Mouse (Mus musculus): ENCODE results near the gene Gm20388.

The Gm20388 gene

GRCm38 (mm10) chr8:120406008-120406632 lies 495.5 kb downstream of the Gm20388 start:
- DNase-seq: no peak

- peak; percentile 92 for DNase-seq
Observed at GRCm38 (mm10) chr8:120407701-120408240, 497.1 kb downstream of the Gm20388 start.

GRCm38 (mm10) chr8:120408241-120409215 lies 497.9 kb downstream of the Gm20388 start:
- peak; percentile 56 for DNase-seq

GRCm38 (mm10) chr8:120409371-120410013 lies 498.9 kb downstream of the Gm20388 start:
- peak; percentile 61 for DNase-seq

GRCm38 (mm10) chr8:120411059-120411458 lies 500.4 kb downstream of the Gm20388 start:
- DNase-seq: no peak

GRCm38 (mm10) chr8:120411862-120412261 lies 501.2 kb downstream of the Gm20388 start:
- no peak for DNase-seq

- no peak for DNase-seq
Observed at GRCm38 (mm10) chr8:120412357-120412756, 501.7 kb downstream of the Gm20388 start.

- no peak for DNase-seq
Observed at GRCm38 (mm10) chr8:120412911-120413625, 502.4 kb downstream of the Gm20388 start.

- no peak for DNase-seq
Observed at GRCm38 (mm10) chr8:120413626-120413988, 503.0 kb downstream of the Gm20388 start.

- DNase-seq: no peak
Observed at GRCm38 (mm10) chr8:120414216-120414615, 503.6 kb downstream of the Gm20388 start.

GRCm38 (mm10) chr8:120415474-120415873 lies 504.8 kb downstream of the Gm20388 start:
- no peak for DNase-seq

GRCm38 (mm10) chr8:120416173-120416521 lies 505.5 kb downstream of the Gm20388 start:
- DNase-seq: no peak

- peak; percentile 88 for DNase-seq
Observed at GRCm38 (mm10) chr8:120416522-120417394, 506.1 kb downstream of the Gm20388 start.

GRCm38 (mm10) chr8:120418188-120418587 lies 507.5 kb downstream of the Gm20388 start:
- no peak for DNase-seq

GRCm38 (mm10) chr8:120419675-120420074 lies 509.0 kb downstream of the Gm20388 start:
- DNase-seq: no peak

- DNase-seq: no peak
Observed at GRCm38 (mm10) chr8:120420226-120420625, 509.6 kb downstream of the Gm20388 start.

GRCm38 (mm10) chr8:120421638-120422037 lies 511.0 kb downstream of the Gm20388 start:
- DNase-seq: peak; percentile 75

GRCm38 (mm10) chr8:120422236-120422635 lies 511.6 kb downstream of the Gm20388 start:
- no peak for DNase-seq

- no peak for DNase-seq
Observed at GRCm38 (mm10) chr8:120423576-120423975, 512.9 kb downstream of the Gm20388 start.

- no peak for DNase-seq
Observed at GRCm38 (mm10) chr8:120424829-120425198, 514.2 kb downstream of the Gm20388 start.

GRCm38 (mm10) chr8:120425199-120425941 lies 514.7 kb downstream of the Gm20388 start:
- DNase-seq: peak; percentile 85
